Mouse (Mus musculus) v-Abl transformed pro-B cells (cell line): ENCODE results near the gene Mest.

Experiments
- in situ Hi-C, 2 experiments: fragments of 400-800 bp; cut with MboI; formaldehyde crosslinking; loops; one replicate each; pipeline ENCODE4 v1.15.1; 2025; ENCODE audit not compliant: unreplicated experiment in 2 of 2

Gene Mest

GRCm38 (mm10) chr6:30703977-30704602, 19.3 kb upstream of the Mest start:
- in situ Hi-C loops, result no loop called here

- in situ Hi-C loops, result no loop called here
These were observed 14.2 kb upstream of the Mest start for GRCm38 (mm10) chr6:30709115-30709514.

- in situ Hi-C loops, result no loop called here
These were observed 12.7 kb upstream of the Mest start for GRCm38 (mm10) chr6:30710371-30711364.

- in situ Hi-C loops, result no loop called here
These were observed 12.0 kb upstream of the Mest start for GRCm38 (mm10) chr6:30711365-30711763.

- in situ Hi-C loops, result no loop called here
These were observed 10.9 kb upstream of the Mest start for GRCm38 (mm10) chr6:30712484-30712883.

- in situ Hi-C loops, result no loop called here
These were observed 9.9 kb upstream of the Mest start for GRCm38 (mm10) chr6:30713455-30713854.

GRCm38 (mm10) chr6:30713896-30714295, 9.5 kb upstream of the Mest start:
- in situ Hi-C loops, result no loop called here

- in situ Hi-C loops, result no loop called here
These were observed 8.4 kb upstream of the Mest start for GRCm38 (mm10) chr6:30714891-30715471.

GRCm38 (mm10) chr6:30716796-30717195, 6.6 kb upstream of the Mest start:
- in situ Hi-C loops, result no loop called here

- in situ Hi-C loops, result no loop called here
These were observed 772 bp upstream of the Mest start for GRCm38 (mm10) chr6:30722385-30723164.

- in situ Hi-C loops, result no loop called here
These were observed 7.1 kb downstream of the Mest start for GRCm38 (mm10) chr6:30730301-30730971.

GRCm38 (mm10) chr6:30732571-30733130, 9.3 kb downstream of the Mest start:
- in situ Hi-C loops, result no loop called here

GRCm38 (mm10) chr6:30734465-30734864, 11.1 kb downstream of the Mest start:
- in situ Hi-C loops, result no loop called here

GRCm38 (mm10) chr6:30734988-30735727, 11.8 kb downstream of the Mest start:
- in situ Hi-C loops, result no loop called here

GRCm38 (mm10) chr6:30735728-30736371, 12.5 kb downstream of the Mest start:
- in situ Hi-C loops, result no loop called here

- in situ Hi-C loops, result no loop called here
These were observed 13.0 kb downstream of the Mest start for GRCm38 (mm10) chr6:30736372-30736762.

GRCm38 (mm10) chr6:30736864-30737547, 13.7 kb downstream of the Mest start:
- in situ Hi-C loops, result no loop called here
